Mouse (Mus musculus) neural tube, embryonic 15.5 days (tissue): ENCODE results near the gene Cwc25. TPM values are rescaled to one million over a fixed set of nuclear protein-coding genes. Genes with fewer than 3 reads are reported as not detected.
"Not testable (repeated sequence)": the region's sequence is repeated elsewhere in the genome, so short reads cannot be mapped to it uniquely, and the experiment has no call there.

ENCODE experiments used
- ATAC-seq: fragments of 200-750 bp; cut with Nextera tagmentation; 2 replicates; pipeline ENCODE4 v1.8.0; 2017; ENCODE audit warnings: mild to moderate bottlenecking, moderate TSS enrichment, moderate library complexity; ENCODE audit not compliant: low FRiP score
- H3K27ac ChIP-seq: fragments of 300-500 bp; sonication (generic); replicated peaks from 2 replicates; pipeline ENCODE4 v1.5.1; 2015; ENCODE audit warnings: mild to moderate bottlenecking, inconsistent platforms
- H3K27me3 ChIP-seq: fragments of 300-500 bp; sonication (generic); replicated peaks from 2 replicates; pipeline ENCODE4 v1.6.1; 2015; ENCODE audit warnings: inconsistent platforms
- H3K36me3 ChIP-seq: fragments of 300-500 bp; sonication (generic); 2 replicates; pipeline ENCODE4 v1.6.1; 2015; ENCODE audit warnings: inconsistent platforms
- H3K4me1 ChIP-seq: fragments of 300-500 bp; sonication (generic); 2 replicates; pipeline ENCODE4 v1.6.1; 2015; ENCODE audit warnings: inconsistent platforms
- H3K4me2 ChIP-seq: fragments of 300-500 bp; sonication (generic); 2 replicates; pipeline ENCODE4 v1.6.1; 2015; ENCODE audit warnings: inconsistent platforms, mild to moderate bottlenecking, moderate library complexity
- H3K4me3 ChIP-seq: fragments of 300-500 bp; sonication (generic); replicated peaks from 2 replicates; pipeline ENCODE4 v1.5.1; 2015; ENCODE audit warnings: mild to moderate bottlenecking, inconsistent platforms
- H3K9ac ChIP-seq: fragments of 300-500 bp; sonication (generic); replicated peaks from 2 replicates; pipeline ENCODE4 v1.6.1; 2015; ENCODE audit warnings: mild to moderate bottlenecking, inconsistent platforms
- H3K9me3 ChIP-seq: fragments of 300-500 bp; sonication (generic); replicated peaks from 2 replicates; pipeline ENCODE4 v1.6.1; 2016; ENCODE audit warnings: inconsistent platforms
- WGBS: fragments of 180-500 bp; shearing (Covaris S2); methylation state at CpG from one replicate; pipeline ENCODE4 v1.1.7; 2015; ENCODE audit warnings: mixed read lengths; 5-methylcytosine and 5-hydroxymethylcytosine counted together
- polyA plus RNA-seq: library from polyadenylated mRNA; unstranded; fragments of >200 nt; fragmentation: Nextera tagmentation; extraction: Ambion mirVana; gene quantifications from 2 replicates; pipeline ENCODE4 v1.2.1, GENCODE M21; 2015

The Cwc25 gene
- polyA plus RNA-seq, 1 experiment from 2014 or later: 16.2 TPM

- peaks cover 54% of the 10 kb centered on the region for H3K4me1 ChIP-seq
- peak overlapping the region; percentile 96 for H3K4me3 ChIP-seq
- H3K36me3 ChIP-seq: no peaks in the 10 kb centered on the region
- peak; percentile 60 for ATAC-seq
- peak overlapping the region; percentile 63 for H3K4me2 ChIP-seq
- WGBS: under 1% methylated on average over 38 of the region's 43 CpGs
- peak overlapping the region; percentile 96 for H3K9ac ChIP-seq
- H3K27ac ChIP-seq: peak overlapping the region; percentile 98
- no peaks in the 10 kb centered on the region for H3K9me3 ChIP-seq
- no peaks in the 10 kb centered on the region for H3K27me3 ChIP-seq
These were observed 33.8 kb upstream of the Cwc25 start for GRCm38 (mm10) chr11:97799994-97800690.

- ATAC-seq: peak; percentile 89
- Histone ChIP-seq H3K27ac (peak overlapping the region; percentile 98), H3K4me3 (peak overlapping the region; percentile 96), H3K4me2 (peak overlapping the region; percentile 63), H3K4me1 (peaks cover 46% of the 10 kb centered on the region), H3K27me3 (no peaks in the 10 kb centered on the region), H3K9me3 (no peaks in the 10 kb centered on the region), H3K9ac (peak overlapping the region; percentile 96), H3K36me3 (no peaks in the 10 kb centered on the region)
- under 1% methylated on average over 71 of the region's 71 CpGs for WGBS
These were observed 33.0 kb upstream of the Cwc25 start for GRCm38 (mm10) chr11:97799146-97799993.

- H3K4me2 ChIP-seq: peak within 1 kb of the TSS; percentile 63
- under 1% methylated on average over 11 of the region's 11 CpGs for WGBS
- H3K4me3 ChIP-seq: peak within 1 kb of the TSS; percentile 96
- no peaks in the 10 kb centered on the region for H3K27me3 ChIP-seq
- no peaks in the 10 kb centered on the region for H3K9me3 ChIP-seq
- no peaks in the 10 kb centered on the region for H3K36me3 ChIP-seq
- H3K4me1 ChIP-seq: peaks cover 40% of the 10 kb centered on the region
- peak; percentile 85 for ATAC-seq
- H3K9ac ChIP-seq: peak within 1 kb of the TSS; percentile 96
- H3K27ac ChIP-seq: peak within 1 kb of the TSS; percentile 98
These were observed 32.4 kb upstream of the Cwc25 start, which contains the start of gene Lasp1 for GRCm38 (mm10) chr11:97798782-97799145. Gene Lasp1, plus strand, starts transcription at chr11:97799000.

- peak overlapping the region; percentile 98 for H3K27ac ChIP-seq
- 37% methylated on average over 8 of the region's 8 CpGs for WGBS
- H3K4me3 ChIP-seq: peak overlapping the region; percentile 96
These were observed 31.7 kb upstream of the Cwc25 start for GRCm38 (mm10) chr11:97798083-97798435.

GRCm38 (mm10) chr11:97797369-97798082 lies 31.2 kb upstream of the Cwc25 start:
- Histone ChIP-seq H3K4me1 (peaks cover 31% of the 10 kb centered on the region), H3K4me3 (peak overlapping the region; percentile 96), H3K4me2 (peak overlapping the region; percentile 63), H3K36me3 (no peaks in the 10 kb centered on the region), H3K9me3 (no peaks in the 10 kb centered on the region), H3K27me3 (no peaks in the 10 kb centered on the region), H3K9ac (no peak overlapping the region), H3K27ac (peak overlapping the region; percentile 98)
- ATAC-seq: no peak
- 53% methylated on average over 15 of the region's 15 CpGs for WGBS

More at GRCm38 (mm10) chr11:97798083-97798435, 31.7 kb upstream of the Cwc25 start:
- Histone ChIP-seq H3K9ac (peak overlapping the region; percentile 42), H3K4me2 (peak overlapping the region; percentile 63), H3K4me1 (peaks cover 36% of the 10 kb centered on the region), H3K27me3 (no peaks in the 10 kb centered on the region), H3K9me3 (no peaks in the 10 kb centered on the region), H3K36me3 (no peaks in the 10 kb centered on the region)
- ATAC-seq: no peak

- no peak for ATAC-seq
- H3K27ac ChIP-seq: no peak overlapping the region
- H3K4me2 ChIP-seq: peak overlapping the region; percentile 23; the same call in 1 of the 2 replicates
- peaks cover 25% of the 10 kb centered on the region for H3K4me1 ChIP-seq
- 3% methylated on average over 6 of the region's 6 CpGs for WGBS
- no peak overlapping the region for H3K9ac ChIP-seq
- H3K4me3 ChIP-seq: no peak overlapping the region
- no peaks in the 10 kb centered on the region for H3K27me3 ChIP-seq
- H3K36me3 ChIP-seq: no peaks in the 10 kb centered on the region
- no peaks in the 10 kb centered on the region for H3K9me3 ChIP-seq
These were observed 30.6 kb upstream of the Cwc25 start for GRCm38 (mm10) chr11:97796910-97797309.

- WGBS: 2% methylated on average over 2 of the region's 2 CpGs
- ATAC-seq: no peak
- Histone ChIP-seq H3K4me1 (peaks cover 6% of the 10 kb centered on the region), H3K9me3 (no peaks in the 10 kb centered on the region), H3K27ac (no peak overlapping the region), H3K4me3 (no peak overlapping the region), H3K4me2 (no peak overlapping the region), H3K27me3 (no peaks in the 10 kb centered on the region), H3K9ac (no peak overlapping the region), H3K36me3 (no peaks in the 10 kb centered on the region)
These were observed 26.8 kb upstream of the Cwc25 start for GRCm38 (mm10) chr11:97793165-97793564.

GRCm38 (mm10) chr11:97790778-97791438 lies 24.6 kb upstream of the Cwc25 start:
- not testable (repeated sequence) for H3K36me3 ChIP-seq, H3K4me1 ChIP-seq, H3K4me3 ChIP-seq, H3K9ac ChIP-seq, H3K27ac ChIP-seq, H3K9me3 ChIP-seq, H3K4me2 ChIP-seq, ATAC-seq, H3K27me3 ChIP-seq
- WGBS: 83% methylated on average over 2 of the region's 2 CpGs

GRCm38 (mm10) chr11:97789727-97790126 lies 23.4 kb upstream of the Cwc25 start:
- no peak overlapping the region for H3K9ac ChIP-seq
- no peaks in the 10 kb centered on the region for H3K27me3 ChIP-seq
- 87% methylated on average over 5 of the region's 5 CpGs for WGBS
- no peak overlapping the region for H3K4me3 ChIP-seq
- H3K27ac ChIP-seq: no peak overlapping the region
- H3K4me1 ChIP-seq: no peaks in the 10 kb centered on the region
- no peaks in the 10 kb centered on the region for H3K36me3 ChIP-seq
- no peak for ATAC-seq
- H3K4me2 ChIP-seq: no peak overlapping the region
- H3K9me3 ChIP-seq: no peaks in the 10 kb centered on the region

GRCm38 (mm10) chr11:97787961-97788360 lies 21.6 kb upstream of the Cwc25 start:
- no peak for ATAC-seq
- no peak overlapping the region for H3K9ac ChIP-seq
- no peaks in the 10 kb centered on the region for H3K36me3 ChIP-seq
- H3K4me3 ChIP-seq: no peak overlapping the region
- no peak overlapping the region for H3K27ac ChIP-seq
- no peaks in the 10 kb centered on the region for H3K27me3 ChIP-seq
- H3K4me2 ChIP-seq: no peak overlapping the region
- WGBS: 94% methylated on average over 3 of the region's 3 CpGs
- peaks cover 5% of the 10 kb centered on the region for H3K4me1 ChIP-seq
- no peaks in the 10 kb centered on the region for H3K9me3 ChIP-seq

- Histone ChIP-seq H3K27ac (peak overlapping the region; percentile 96), H3K9me3 (no peaks in the 10 kb centered on the region), H3K4me1 (peaks cover 32% of the 10 kb centered on the region), H3K4me2 (peak overlapping the region; percentile 71), H3K9ac (peak overlapping the region; percentile 98), H3K4me3 (peak overlapping the region; percentile 96), H3K36me3 (peaks cover 31% of the 10 kb centered on the region), H3K27me3 (no peaks in the 10 kb centered on the region)
- WGBS: under 1% methylated on average over 10 of the region's 10 CpGs
- ATAC-seq: peak; percentile 55; the same call in 1 of the 2 replicates
These were observed 16.2 kb upstream of the Cwc25 start for GRCm38 (mm10) chr11:97782564-97782895.
